Mouse (Mus musculus) lung, postnatal 25 days (tissue): ENCODE data around the gene Ifna1.
"Not testable (repeated sequence)": the region's sequence is repeated elsewhere in the genome, so short reads cannot be mapped to it uniquely, and the experiment has no call there.

Experiments
- DNase-seq: peaks from one replicate; pipeline ENCODE4 v3.0.0; 2022; ENCODE audit warnings: low spot score

Gene Ifna1

GRCm38 (mm10) chr4:88849698-88850097, at the start of gene Ifna1:
TSS of gene Ifna1 (plus strand) at chr4:88850087.
- DNase-seq, result no peak

GRCm38 (mm10) chr4:88802954-88803353, 46.9 kb upstream of the Ifna1 start, which contains the start of gene Gm13287:
TSS of gene Gm13287 (plus strand) at chr4:88803254.
- DNase-seq, result not testable (repeated sequence)

GRCm38 (mm10) chr4:88805231-88805630, 44.7 kb upstream of the Ifna1 start, which contains the start of gene Gm13288:
TSS of gene Gm13288 (plus strand) at chr4:88805531.
- not testable (repeated sequence) for DNase-seq

GRCm38 (mm10) chr4:88805761-88806160, 44.1 kb upstream of the Ifna1 start:
- peak; percentile 6 for DNase-seq

- DNase-seq, result no peak
These were observed 34.0 kb upstream of the Ifna1 start, which contains the start of gene Ifna7 for GRCm38 (mm10) chr4:88815928-88816327. TSS of gene Ifna7 (plus strand) at chr4:88816228.

GRCm38 (mm10) chr4:88819659-88820058, 30.2 kb upstream of the Ifna1 start, which contains the start of gene Ifna11:
TSS of gene Ifna11 (plus strand) at chr4:88819959.
- no peak for DNase-seq

- DNase-seq, result peak; percentile 1
These were observed 26.9 kb upstream of the Ifna1 start for GRCm38 (mm10) chr4:88822995-88823394.

- DNase-seq, result not testable (repeated sequence)
These were observed 22.8 kb upstream of the Ifna1 start, which contains the start of gene Ifna6 for GRCm38 (mm10) chr4:88827116-88827515. TSS of gene Ifna6 (plus strand) at chr4:88827416.

- DNase-seq, result peak; percentile 23
These were observed 19.4 kb upstream of the Ifna1 start for GRCm38 (mm10) chr4:88830523-88830922.

GRCm38 (mm10) chr4:88835225-88835624, 14.7 kb upstream of the Ifna1 start, which contains the start of gene Ifna5:
TSS of gene Ifna5 (plus strand) at chr4:88835525.
- DNase-seq, result not testable (repeated sequence)

- peak; percentile 1 for DNase-seq
These were observed 11.1 kb upstream of the Ifna1 start for GRCm38 (mm10) chr4:88838828-88839227.

- DNase-seq, result no peak
These were observed 9.8 kb upstream of the Ifna1 start for GRCm38 (mm10) chr4:88840058-88840457.

- no peak for DNase-seq
These were observed 8.4 kb upstream of the Ifna1 start, which contains the start of gene Ifna4 for GRCm38 (mm10) chr4:88841438-88841911. TSS of gene Ifna4 (plus strand) at chr4:88841861.

- DNase-seq, result no peak
These were observed 4.6 kb upstream of the Ifna1 start for GRCm38 (mm10) chr4:88845334-88845733.

- no peak for DNase-seq
These were observed 1.3 kb downstream of the Ifna1 start for GRCm38 (mm10) chr4:88851026-88851763.

GRCm38 (mm10) chr4:88859214-88859613, 9.3 kb downstream of the Ifna1 start:
- DNase-seq, result no peak

- no peak for DNase-seq
These were observed 13.4 kb downstream of the Ifna1 start for GRCm38 (mm10) chr4:88863309-88863708.

GRCm38 (mm10) chr4:88864599-88864998, 14.7 kb downstream of the Ifna1 start:
- DNase-seq, result peak; percentile 53

GRCm38 (mm10) chr4:88865011-88865569, 15.2 kb downstream of the Ifna1 start:
- no peak for DNase-seq

- peak; percentile 76 for DNase-seq
These were observed 17.6 kb downstream of the Ifna1 start for GRCm38 (mm10) chr4:88867366-88867925.

GRCm38 (mm10) chr4:88867926-88868911, 18.3 kb downstream of the Ifna1 start:
- peak; percentile 29 for DNase-seq
